Mouse (Mus musculus) G1E-ER4 (cell line): Measurements from ENCODE around the gene Cyfip2. TPM values are rescaled to one million over a fixed set of nuclear protein-coding genes. Genes with fewer than 3 reads are reported as not detected.

Source experiments
- GATA1 ChIP-seq: IDR thresholded peaks from one replicate; pipeline ENCODE4 v1.8.0; 2012; ENCODE audit warnings: low read length, inconsistent platforms
- polyA plus RNA-seq: library from polyadenylated mRNA; stranded (reverse); fragments of >175 nt; gene quantifications from 2 replicates; pipeline ENCODE4 v1.2.3, GENCODE M21; 2012

Cyfip2 gene
- polyA plus RNA-seq, 1 experiment, result 0.44 TPM

DNA sequence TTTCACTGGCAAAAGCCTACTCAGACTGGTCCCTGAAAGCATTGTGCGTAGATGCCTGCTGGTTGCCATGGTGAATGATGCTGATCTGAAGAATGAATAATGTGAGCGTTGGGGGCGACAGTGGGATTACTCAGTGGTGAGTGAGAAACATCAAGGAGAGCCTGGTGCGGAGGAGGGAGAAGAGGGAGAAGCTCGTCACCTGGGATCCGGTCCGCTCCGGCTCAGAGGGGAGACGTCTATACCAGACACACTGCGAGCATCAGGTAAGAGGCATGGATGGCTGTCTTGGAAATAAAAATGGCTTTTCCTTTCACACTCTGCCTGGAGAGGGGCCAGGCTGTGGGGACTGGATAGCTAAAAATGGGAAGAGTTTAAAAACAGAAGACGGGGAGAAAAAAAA, 77.3 kb downstream of the Cyfip2 start, which contains the start of gene Fndc9:
Gene Fndc9 (plus strand): TSS at position 198 of the 400 bp plus-strand sequence.
- no peak for TF ChIP-seq GATA1

- TF ChIP-seq GATA1, result no peak
Measured at GRCm38 (mm10) chr11:46233966-46234365, 78.7 kb downstream of the Cyfip2 start.

DNA sequence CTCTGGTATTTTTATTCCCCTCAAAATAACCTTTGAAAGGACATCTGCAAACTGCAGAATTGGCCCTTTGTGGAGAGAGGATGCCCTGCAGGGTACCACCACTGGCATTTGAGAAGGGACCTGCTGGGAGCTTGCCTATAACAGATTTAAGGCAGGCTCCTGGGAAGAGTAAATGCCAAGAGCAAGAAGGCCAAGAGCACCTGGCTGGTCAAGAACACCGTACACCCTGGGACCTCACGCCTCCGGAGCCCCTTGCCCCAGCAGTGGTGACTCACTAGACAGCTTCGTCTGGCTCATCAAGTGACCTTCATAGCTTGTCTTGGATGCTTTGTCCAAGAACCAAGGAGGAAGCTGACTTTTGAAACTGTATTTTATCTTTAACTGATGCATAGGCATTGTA, 79.9 kb downstream of the Cyfip2 start:
- no peak for TF ChIP-seq GATA1

DNA sequence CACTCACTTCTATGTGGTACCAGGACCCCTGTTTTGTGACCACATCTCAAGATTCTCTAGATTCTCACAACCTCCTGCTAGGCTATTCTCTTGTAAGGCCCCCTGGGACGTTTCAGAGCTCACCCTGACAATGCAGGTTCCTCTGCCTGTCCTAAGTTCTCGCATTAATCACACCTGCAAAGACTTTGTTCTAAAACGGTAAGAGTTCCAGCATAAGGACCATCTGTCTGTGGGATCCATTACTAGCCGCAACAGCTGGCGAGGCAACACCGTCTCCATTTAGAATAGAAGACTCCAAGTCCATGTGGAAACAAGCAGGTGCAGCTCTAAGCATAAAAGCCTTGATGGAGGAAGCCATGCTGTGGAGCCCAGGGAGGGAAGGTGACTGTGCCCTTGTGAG, 82.5 kb downstream of the Cyfip2 start:
- TF ChIP-seq GATA1, result no peak

- no peak for TF ChIP-seq GATA1
Measured at GRCm38 (mm10) chr11:46225345-46225744, 87.3 kb downstream of the Cyfip2 start.

DNA sequence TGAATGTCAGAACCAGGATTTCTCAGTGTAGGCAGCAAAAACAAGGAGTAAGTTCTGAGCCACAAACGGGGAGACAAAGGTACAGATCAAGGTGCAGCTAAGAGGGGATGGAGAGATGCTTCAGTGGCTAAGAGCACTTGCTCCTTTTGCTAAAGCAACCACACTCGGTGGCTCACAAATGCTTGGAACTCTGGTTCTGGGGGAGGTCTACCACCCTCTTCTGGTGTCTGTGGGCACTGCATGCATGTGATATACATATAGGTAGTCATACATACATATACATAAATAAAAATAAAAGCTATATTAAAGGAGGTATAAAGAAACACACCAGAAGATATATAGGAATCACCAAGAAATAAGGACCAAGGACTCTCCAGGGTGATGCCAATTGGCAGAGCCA, 89.1 kb downstream of the Cyfip2 start:
- TF ChIP-seq GATA1, result no peak

DNA sequence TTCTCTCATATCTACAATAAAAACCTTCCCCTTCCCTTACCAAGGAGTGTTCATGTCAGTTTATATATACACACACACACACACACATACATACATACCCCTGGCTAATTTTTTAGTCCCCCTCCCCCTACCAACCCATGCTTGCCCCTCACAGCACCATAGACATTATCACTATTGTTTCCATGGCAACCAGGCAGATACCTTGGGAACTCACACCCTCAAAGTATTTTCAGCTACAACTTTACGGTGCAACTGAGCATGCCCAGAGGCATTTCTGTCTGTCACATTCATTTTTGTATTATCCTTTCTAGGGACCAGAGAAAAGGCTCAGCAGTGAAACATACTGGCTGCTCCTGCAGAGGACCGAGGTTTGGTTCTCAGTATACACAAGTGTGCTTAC, 92.4 kb downstream of the Cyfip2 start:
- TF ChIP-seq GATA1, result no peak

DNA sequence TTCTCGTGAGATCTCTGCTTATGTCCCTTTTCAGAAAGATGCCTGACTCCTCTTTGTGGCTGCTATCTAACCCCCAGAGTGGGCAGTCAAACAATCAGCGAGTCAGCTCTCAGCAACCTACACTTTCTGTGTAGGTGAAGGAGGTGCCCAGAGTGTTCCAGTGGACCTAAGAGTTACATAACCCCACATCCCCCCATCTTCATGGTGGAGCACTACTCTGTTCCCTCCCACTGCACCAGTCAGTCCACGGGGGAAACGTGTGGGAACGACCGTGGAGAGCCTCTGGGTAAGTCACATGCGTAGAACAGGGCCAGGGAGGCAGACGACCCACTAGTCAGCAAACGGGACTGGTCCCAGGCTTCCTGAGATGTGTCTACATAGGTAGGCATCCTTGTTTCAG, 93.3 kb downstream of the Cyfip2 start:
- no peak for TF ChIP-seq GATA1

- no peak for TF ChIP-seq GATA1
Measured at GRCm38 (mm10) chr11:46218584-46218983, 94.1 kb downstream of the Cyfip2 start.

DNA sequence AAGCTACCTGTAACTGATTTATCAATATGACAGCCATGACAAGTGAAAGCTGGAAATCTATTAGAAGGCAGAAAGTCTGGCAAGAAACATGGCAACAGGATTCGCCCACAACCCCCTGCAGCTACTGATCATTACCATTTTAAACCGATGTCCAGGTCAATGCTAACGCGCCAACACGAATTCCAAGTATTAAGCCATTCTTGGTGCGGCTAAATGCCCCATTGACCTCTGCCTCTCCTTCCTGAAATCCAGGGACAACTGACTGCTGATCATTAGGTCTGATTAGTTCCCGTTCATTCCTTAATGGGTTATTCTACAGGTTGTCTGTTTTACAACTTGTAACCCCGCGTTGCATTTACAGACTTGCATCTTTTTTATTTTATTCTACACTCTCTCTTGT, 95.0 kb downstream of the Cyfip2 start:
- TF ChIP-seq GATA1, result no peak

- TF ChIP-seq GATA1, result no peak
Measured at GRCm38 (mm10) chr11:46216669-46217068, 96.0 kb downstream of the Cyfip2 start.

GRCm38 (mm10) chr11:46215354-46215753, 97.3 kb downstream of the Cyfip2 start:
- TF ChIP-seq GATA1, result no peak

DNA sequence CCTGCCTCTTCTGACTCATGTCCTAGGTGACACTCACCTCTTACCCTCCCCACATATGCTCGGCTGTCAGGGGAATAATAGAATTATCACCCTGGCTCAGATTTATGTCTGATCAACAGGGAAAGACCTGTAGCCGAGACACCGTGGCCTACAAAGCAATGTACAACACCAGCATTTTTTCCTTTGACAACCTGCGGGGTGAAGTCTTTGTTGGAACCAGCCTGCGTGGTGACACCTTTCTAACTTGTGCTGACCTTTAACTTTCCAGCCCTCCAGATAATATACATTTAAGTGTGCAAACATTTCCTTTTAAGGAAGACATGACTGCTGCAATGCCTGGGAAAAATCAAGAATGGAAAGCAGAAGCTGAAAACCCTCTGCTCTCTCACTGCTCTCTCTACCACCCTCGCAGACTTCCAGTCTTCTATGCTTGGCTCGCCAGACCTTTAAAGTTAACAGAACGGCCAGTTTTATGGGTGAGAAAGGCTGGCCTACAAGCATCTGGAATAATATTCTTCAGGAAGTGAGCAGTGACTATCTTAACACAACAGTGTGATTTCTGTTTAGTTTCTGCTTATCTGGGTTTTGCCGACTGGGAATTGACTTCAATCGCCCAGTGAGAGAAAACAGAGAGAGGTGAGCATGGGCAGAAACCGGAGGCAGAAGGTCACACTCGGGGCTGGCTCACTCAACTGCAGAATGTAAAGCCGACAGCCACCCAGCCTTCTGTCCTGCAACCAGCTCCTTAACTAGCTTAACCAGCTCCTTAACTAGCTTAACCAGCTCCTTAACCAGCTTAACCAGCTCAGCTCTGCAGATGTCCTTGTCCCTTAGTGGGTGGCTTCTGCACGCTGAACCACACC, 98.1 kb downstream of the Cyfip2 start:
- no peak for TF ChIP-seq GATA1

DNA sequence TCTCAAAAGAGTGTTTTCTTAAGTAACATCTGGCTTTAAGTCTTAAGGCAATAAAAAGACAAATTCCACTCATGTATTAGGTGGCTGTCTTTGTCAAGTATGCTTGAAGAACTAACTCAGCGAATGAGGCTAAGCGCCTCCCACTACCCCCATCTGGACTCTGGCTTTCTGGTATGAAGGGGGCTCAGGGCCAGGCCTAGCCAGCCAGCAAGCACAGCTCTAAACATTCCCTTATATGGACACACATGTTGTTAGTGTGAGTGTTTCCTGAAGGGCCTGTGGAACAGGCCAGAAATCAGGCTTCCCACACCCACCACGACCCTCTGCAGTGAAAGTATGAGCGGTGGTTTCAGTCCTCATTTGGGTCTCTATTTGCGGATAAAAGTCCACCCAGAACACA, 98.8 kb downstream of the Cyfip2 start:
- no peak for TF ChIP-seq GATA1

DNA sequence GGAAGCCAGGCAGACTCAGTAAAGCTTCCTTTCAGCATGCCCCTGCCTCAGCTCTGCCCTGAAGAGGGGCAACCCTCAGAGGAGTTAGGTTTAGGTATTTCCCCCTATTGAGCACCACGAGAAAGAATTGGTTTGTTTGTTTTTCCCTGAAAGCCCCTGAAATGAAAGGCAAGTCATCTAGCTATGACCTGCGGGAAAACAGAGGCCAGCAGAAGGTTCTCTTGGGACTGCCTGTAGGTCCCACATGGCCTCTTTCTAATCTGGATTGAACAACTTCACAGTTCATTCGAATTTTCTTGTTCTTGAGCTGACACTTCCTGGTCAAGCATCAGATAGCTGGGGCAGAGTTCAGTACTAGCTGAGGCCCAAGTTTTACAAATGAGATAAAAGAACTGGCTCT, 100.8 kb downstream of the Cyfip2 start:
- no peak for TF ChIP-seq GATA1

DNA sequence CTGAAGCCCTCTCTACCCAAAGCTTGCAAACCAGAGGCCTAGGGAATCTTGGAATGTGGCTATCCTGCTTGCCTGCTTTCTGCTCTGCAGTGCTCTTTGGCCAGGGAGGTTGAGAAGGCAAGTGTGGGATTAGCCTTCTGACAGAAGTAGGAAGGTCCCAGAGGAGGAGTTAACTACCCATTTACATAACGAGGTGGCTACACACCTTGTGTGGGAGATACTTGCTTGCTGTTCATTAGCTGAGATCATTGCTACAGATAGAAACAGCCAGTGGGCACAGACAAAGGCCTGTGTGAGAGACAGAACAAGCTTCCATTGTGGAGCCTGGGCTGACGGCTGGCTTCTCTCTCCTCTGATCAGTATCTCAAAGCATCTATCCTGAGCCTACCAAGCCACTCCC, 102.8 kb downstream of the Cyfip2 start:
- TF ChIP-seq GATA1, result no peak

DNA sequence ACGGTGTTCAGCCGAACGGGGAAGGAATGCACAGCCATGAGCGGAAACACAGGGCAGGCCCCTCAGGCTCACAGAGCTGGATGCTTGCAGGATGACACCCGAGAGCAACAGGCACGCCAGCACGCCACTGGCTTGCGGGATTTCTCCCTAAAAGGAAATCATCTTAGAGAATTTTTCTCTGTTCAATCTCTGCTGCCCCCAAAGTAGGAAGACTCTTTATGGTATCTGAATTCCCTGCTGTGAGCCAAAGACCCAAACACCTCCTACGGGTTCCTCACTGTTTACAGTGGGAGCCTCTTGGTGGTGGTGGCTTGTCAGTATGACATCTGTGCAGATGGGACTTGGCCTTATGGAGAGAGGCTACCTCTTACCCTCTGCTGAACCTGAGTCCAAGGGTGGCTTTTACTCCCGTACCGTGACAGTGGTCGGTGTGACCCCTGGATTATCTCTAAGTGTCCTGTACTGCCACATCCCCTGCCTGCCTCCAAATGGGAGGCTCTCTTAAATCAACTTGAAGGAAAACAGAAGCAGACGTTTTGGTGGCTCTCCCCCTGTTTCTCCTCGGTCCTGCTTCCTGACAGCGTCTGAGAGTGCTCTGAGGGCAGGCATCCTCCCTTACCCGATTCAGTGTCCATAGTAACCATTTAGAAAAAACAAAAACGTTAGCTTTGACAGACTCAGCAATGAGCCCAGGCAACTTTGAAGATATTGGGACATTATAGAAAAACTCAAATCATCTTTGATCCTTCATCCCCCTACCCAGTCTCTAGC, 106.8 kb downstream of the Cyfip2 start:
- TF ChIP-seq GATA1, result no peak
